Mouse (Mus musculus) heart, embryonic 16.5 days (tissue): Measurements from ENCODE around the gene Hsd3b4. TPM values are rescaled to one million over a fixed set of nuclear protein-coding genes. Genes with fewer than 3 reads are reported as not detected.
"Not testable (repeated sequence)": the region's sequence is repeated elsewhere in the genome, so short reads cannot be mapped to it uniquely, and the experiment has no call there.

Source experiments
- ATAC-seq: fragments of 200-750 bp; cut with Nextera tagmentation; replicated peaks from 2 replicates; pipeline ENCODE4 v1.8.0; 2017; ENCODE audit warnings: moderate number of reproducible peaks; ENCODE audit not compliant: insufficient read depth, low FRiP score; ENCODE audit errors: extremely low read depth
- H3K27ac ChIP-seq: fragments of 300-500 bp; sonication (generic); 2 replicates; pipeline ENCODE4 v1.5.1; 2014; ENCODE audit warnings: mild to moderate bottlenecking, low read length, control low read depth, moderate library complexity
- H3K27me3 ChIP-seq: fragments of 300-500 bp; sonication (generic); 2 replicates; pipeline ENCODE4 v1.6.1; 2014; ENCODE audit warnings: low read length, mixed read lengths; ENCODE audit not compliant: control insufficient read depth, insufficient read depth
- H3K36me3 ChIP-seq: fragments of 300-500 bp; sonication (generic); 2 replicates; pipeline ENCODE4 v1.6.1; 2014; ENCODE audit not compliant: control insufficient read depth, insufficient read depth
- H3K4me1 ChIP-seq: fragments of 300-500 bp; sonication (generic); 2 replicates; pipeline ENCODE4 v1.6.1; 2014; ENCODE audit warnings: low read length, mixed read lengths; ENCODE audit not compliant: control insufficient read depth, insufficient read depth
- H3K4me2 ChIP-seq: fragments of 300-500 bp; sonication (generic); 2 replicates; pipeline ENCODE4 v1.6.1; 2014; ENCODE audit warnings: low read depth, mild to moderate bottlenecking, control low read depth, low read length
- H3K4me3 ChIP-seq: fragments of 300-500 bp; sonication (generic); 2 replicates; pipeline ENCODE4 v1.5.1; 2014; ENCODE audit warnings: mild to moderate bottlenecking, control low read depth, low read length
- H3K9ac ChIP-seq: fragments of 300-500 bp; sonication (generic); 2 replicates; pipeline ENCODE4 v1.6.1; 2014; ENCODE audit warnings: low read length, control low read depth
- H3K9me3 ChIP-seq: fragments of 300-500 bp; sonication (generic); replicated peaks from 2 replicates; pipeline ENCODE4 v1.6.1; 2016; ENCODE audit warnings: low read length; ENCODE audit not compliant: control insufficient read depth
- WGBS: fragments of 180-500 bp; shearing (Covaris S2); extraction: QIAGEN DNeasy Blood & Tissue Kit; methylation state at CpG from one replicate; pipeline ENCODE4 v1.1.7; 2014; 5-methylcytosine and 5-hydroxymethylcytosine counted together
- polyA plus RNA-seq: library from polyadenylated mRNA; unstranded; fragments of >200 nt; fragmentation: Nextera tagmentation; extraction: Ambion mirVana; gene quantifications from 2 replicates; pipeline ENCODE4 v1.2.1, GENCODE M21; 2015

Hsd3b4 gene
- polyA plus RNA-seq: not detected in 2 replicates

DNA sequence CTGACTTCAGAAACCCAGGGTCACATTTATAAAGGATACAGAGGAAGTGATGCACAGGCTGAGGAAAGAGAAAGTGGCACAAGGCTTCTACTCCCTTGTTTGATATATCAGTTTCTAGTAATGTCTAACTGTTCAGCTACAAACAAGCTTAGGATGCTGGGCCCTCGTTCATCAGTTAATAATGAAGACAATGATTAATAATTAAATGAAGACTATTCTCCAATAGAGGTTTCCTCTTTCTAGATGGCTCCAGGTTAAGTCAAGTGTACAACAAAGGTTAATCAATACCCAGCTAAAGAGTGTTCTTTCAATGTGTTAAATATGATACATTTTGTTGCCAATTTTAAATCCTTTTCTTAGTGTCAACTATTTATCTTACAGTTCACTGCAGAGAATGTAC lies at the start of gene Hsd3b4:
TSS of gene Hsd3b4 (minus strand) at position 101 of the 400 bp plus-strand sequence.
- H3K27me3 ChIP-seq, H3K36me3 ChIP-seq, H3K4me3 ChIP-seq, H3K4me1 ChIP-seq, ATAC-seq, H3K27ac ChIP-seq, H3K4me2 ChIP-seq, H3K9me3 ChIP-seq, H3K9ac ChIP-seq: not testable (repeated sequence)
- WGBS: no CpG with 5 or more reads among the region's 1 CpGs

DNA sequence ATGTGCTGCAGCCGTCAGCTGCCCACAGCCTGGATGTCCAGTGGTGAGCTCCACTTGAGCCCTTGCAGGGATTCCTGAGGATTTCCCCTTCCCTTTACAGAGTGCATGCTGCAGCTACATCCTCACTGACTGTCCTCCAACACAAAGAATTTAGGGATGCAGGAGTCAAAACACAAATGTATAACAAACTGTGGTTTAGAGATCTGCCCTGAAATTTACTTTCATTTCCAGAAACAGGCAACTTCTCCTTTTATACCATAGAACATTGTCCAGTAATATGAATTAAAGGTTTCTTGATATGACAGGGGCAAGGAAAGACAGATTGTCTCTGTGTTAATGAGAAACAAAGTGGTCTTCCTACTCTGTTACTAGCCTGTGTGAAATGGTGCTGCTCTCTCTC lies 40.5 kb upstream of the Hsd3b4 start:
- not testable (repeated sequence) for H3K9me3 ChIP-seq, H3K27ac ChIP-seq, H3K27me3 ChIP-seq, H3K4me3 ChIP-seq, H3K36me3 ChIP-seq, H3K4me1 ChIP-seq, ATAC-seq, H3K4me2 ChIP-seq, H3K9ac ChIP-seq
- no CpG with 5 or more reads among the region's 1 CpGs for WGBS

DNA sequence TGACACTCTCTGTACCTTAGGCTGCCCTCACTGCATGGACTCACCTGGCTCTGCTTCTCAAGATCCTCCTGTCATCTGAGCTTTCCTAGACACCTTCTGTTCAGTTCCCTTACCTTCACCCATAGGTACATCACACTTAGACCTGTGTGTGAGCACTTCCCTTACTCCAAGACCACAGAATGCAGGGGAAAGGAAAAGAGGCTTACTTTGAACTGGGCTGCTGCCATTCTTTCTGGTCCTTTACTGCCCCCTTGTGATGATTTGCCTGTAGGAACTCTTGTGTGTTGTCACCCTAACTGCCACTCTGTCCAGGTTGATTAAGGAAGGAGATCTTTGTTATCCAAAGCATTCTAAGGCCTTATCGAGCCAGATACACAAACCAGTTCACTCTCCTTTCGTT lies 39.9 kb upstream of the Hsd3b4 start:
- WGBS: no CpG with 5 or more reads among the region's 2 CpGs
- H3K27me3 ChIP-seq, ATAC-seq, H3K27ac ChIP-seq, H3K36me3 ChIP-seq, H3K9me3 ChIP-seq, H3K9ac ChIP-seq, H3K4me3 ChIP-seq, H3K4me1 ChIP-seq, H3K4me2 ChIP-seq: not testable (repeated sequence)

GRCm38 (mm10) chr3:98548495-98548894 lies 38.2 kb upstream of the Hsd3b4 start:
- H3K9ac ChIP-seq, ATAC-seq, H3K4me1 ChIP-seq, H3K4me2 ChIP-seq, H3K27me3 ChIP-seq, H3K9me3 ChIP-seq, H3K4me3 ChIP-seq, H3K27ac ChIP-seq, H3K36me3 ChIP-seq: not testable (repeated sequence)
- WGBS: no CpG with 5 or more reads among the region's 1 CpGs

DNA sequence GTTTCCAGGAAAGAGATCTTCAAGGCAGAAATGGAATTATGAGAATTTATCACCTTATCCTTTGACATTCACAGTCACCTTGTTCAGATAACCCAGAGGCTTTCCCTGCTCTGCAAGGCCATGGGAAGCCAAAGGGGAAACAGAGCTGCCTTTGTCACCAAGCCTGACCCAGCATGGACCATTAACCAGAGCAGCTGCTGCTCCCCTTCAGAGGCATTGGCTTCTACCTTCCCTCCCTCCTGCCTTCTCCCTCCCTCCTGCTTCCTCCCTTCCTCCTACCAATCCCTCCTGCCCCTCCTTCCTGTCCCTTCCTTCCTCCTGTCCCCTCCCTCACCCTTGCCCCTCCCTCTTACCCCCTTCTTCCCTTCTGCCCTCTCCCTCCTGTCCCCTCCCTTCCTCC lies 37.3 kb upstream of the Hsd3b4 start:
- H3K9me3 ChIP-seq, ATAC-seq, H3K4me3 ChIP-seq, H3K27me3 ChIP-seq, H3K27ac ChIP-seq, H3K36me3 ChIP-seq, H3K4me2 ChIP-seq, H3K9ac ChIP-seq, H3K4me1 ChIP-seq: not testable (repeated sequence)

- not testable (repeated sequence) for H3K9me3 ChIP-seq, H3K4me2 ChIP-seq, H3K4me1 ChIP-seq, H3K4me3 ChIP-seq, H3K36me3 ChIP-seq, H3K9ac ChIP-seq, ATAC-seq, H3K27me3 ChIP-seq, H3K27ac ChIP-seq
Observed at GRCm38 (mm10) chr3:98524978-98525377, 14.7 kb upstream of the Hsd3b4 start.

DNA sequence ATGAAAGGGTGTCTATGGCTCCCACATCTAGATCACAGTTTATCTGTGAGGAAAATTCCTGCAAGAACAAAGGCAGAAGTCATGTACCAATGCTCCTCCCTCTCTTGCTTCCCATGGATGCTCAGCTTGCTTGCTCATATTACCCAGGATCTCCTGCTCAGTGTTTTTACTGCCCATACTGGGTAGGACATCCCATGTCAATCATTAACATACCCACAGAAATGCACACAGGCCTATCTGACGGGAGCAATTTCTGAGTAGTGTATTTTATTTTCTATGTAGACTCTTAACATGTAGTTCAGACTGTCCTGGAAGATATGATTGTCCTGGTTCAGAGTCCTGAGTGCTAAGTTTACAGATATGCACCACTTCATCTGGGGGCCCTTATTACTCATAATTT lies 14.2 kb upstream of the Hsd3b4 start:
- not testable (repeated sequence) for H3K4me3 ChIP-seq, H3K27ac ChIP-seq, H3K4me1 ChIP-seq, H3K36me3 ChIP-seq, H3K27me3 ChIP-seq, H3K9me3 ChIP-seq, ATAC-seq, H3K4me2 ChIP-seq, H3K9ac ChIP-seq
- WGBS: no CpG with 5 or more reads among the region's 1 CpGs

GRCm38 (mm10) chr3:98522779-98523178 lies 12.5 kb upstream of the Hsd3b4 start:
- H3K9me3 ChIP-seq, H3K27ac ChIP-seq, H3K4me1 ChIP-seq, ATAC-seq, H3K4me3 ChIP-seq, H3K27me3 ChIP-seq, H3K4me2 ChIP-seq, H3K9ac ChIP-seq, H3K36me3 ChIP-seq: not testable (repeated sequence)
- WGBS: 14% methylated on average over 1 of the region's 2 CpGs

- not testable (repeated sequence) for H3K27ac ChIP-seq, H3K4me3 ChIP-seq, H3K4me1 ChIP-seq, ATAC-seq, H3K4me2 ChIP-seq, H3K36me3 ChIP-seq, H3K9ac ChIP-seq, H3K27me3 ChIP-seq, H3K9me3 ChIP-seq
- no CpG with 5 or more reads among the region's 5 CpGs for WGBS
Observed at GRCm38 (mm10) chr3:98507229-98507628, 3.1 kb downstream of the Hsd3b4 start.

DNA sequence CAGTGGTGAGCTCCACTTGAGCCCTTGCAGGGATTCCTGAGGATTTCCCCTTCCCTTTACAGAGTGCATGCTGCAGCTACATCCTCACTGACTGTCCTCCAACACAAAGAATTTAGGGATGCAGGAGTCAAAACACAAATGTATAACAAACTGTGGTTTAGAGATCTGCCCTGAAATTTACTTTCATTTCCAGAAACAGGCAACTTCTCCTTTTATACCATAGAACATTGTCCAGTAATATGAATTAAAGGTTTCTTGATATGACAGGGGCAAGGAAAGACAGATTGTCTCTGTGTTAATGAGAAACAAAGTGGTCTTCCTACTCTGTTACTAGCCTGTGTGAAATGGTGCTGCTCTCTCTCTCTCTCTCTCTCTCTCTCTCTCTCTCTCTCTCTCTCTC lies 12.9 kb downstream of the Hsd3b4 start:
- H3K9ac ChIP-seq, H3K27ac ChIP-seq, H3K4me1 ChIP-seq, ATAC-seq, H3K4me3 ChIP-seq, H3K4me2 ChIP-seq, H3K27me3 ChIP-seq, H3K9me3 ChIP-seq, H3K36me3 ChIP-seq: not testable (repeated sequence)
